Mouse (Mus musculus): ENCODE results near the gene Mylk. TPM values are rescaled to one million over a fixed set of nuclear protein-coding genes. Genes with fewer than 3 reads are reported as not detected.
A peak's percentile ranks its signal among the peaks of the same experiment; 100 is the strongest.
"Not testable (repeated sequence)": the region's sequence is repeated elsewhere in the genome, so short reads cannot be mapped to it uniquely, and the experiment has no call there.

Gene Mylk
- polyA plus RNA-seq, 1 experiment from 2014 or later: 6.9 TPM

- Histone ChIP-seq H3K27me3 (ENCODE audit: control insufficient read depth, insufficient read depth, low read depth, low read length) (no peaks in the 10 kb centered on the region), H3K9ac (ENCODE audit: low read depth, low read length) (no peak overlapping the region), H3K9me3 (replicated peaks; ENCODE audit: control insufficient read depth, low read length) (no peaks in the 10 kb centered on the region), H3K4me2 (ENCODE audit: low read depth, low read length) (no peak overlapping the region), H3K4me1 (ENCODE audit: control insufficient read depth, low read depth, low read length) (no peaks in the 10 kb centered on the region), H3K36me3 (ENCODE audit: control insufficient read depth, insufficient read depth) (no peaks in the 10 kb centered on the region), H3K4me3 (ENCODE audit: low read depth, low read length) (no peak overlapping the region), H3K27ac (ENCODE audit: low read length) (no peak overlapping the region)
- ATAC-seq (ENCODE audit: low read depth): no peak
- 23% methylated on average over 4 of the region's 4 CpGs for WGBS (ENCODE audit: insufficient replicate concordance)
These were observed 39.7 kb downstream of the Mylk start for GRCm38 (mm10) chr16:34784675-34785074.

GRCm38 (mm10) chr16:34792555-34792954 is 47.5 kb downstream of the Mylk start:
- Histone ChIP-seq H3K9ac (ENCODE audit: low read depth, low read length) (no peak overlapping the region), H3K27ac (ENCODE audit: low read length) (no peak overlapping the region), H3K4me1 (ENCODE audit: control insufficient read depth, low read depth, low read length) (no peaks in the 10 kb centered on the region), H3K27me3 (ENCODE audit: control insufficient read depth, insufficient read depth, low read depth, low read length) (no peaks in the 10 kb centered on the region), H3K36me3 (ENCODE audit: control insufficient read depth, insufficient read depth) (no peaks in the 10 kb centered on the region), H3K4me3 (ENCODE audit: low read depth, low read length) (no peak overlapping the region), H3K9me3 (replicated peaks; ENCODE audit: control insufficient read depth, low read length) (no peaks in the 10 kb centered on the region), H3K4me2 (ENCODE audit: low read depth, low read length) (no peak overlapping the region)
- ATAC-seq (ENCODE audit: low read depth): no peak
- WGBS (ENCODE audit: insufficient replicate concordance): 33% methylated on average over 1 of the region's 1 CpGs

- Histone ChIP-seq H3K4me2 (ENCODE audit: low read depth, low read length) (no peak overlapping the region), H3K9me3 (replicated peaks; ENCODE audit: control insufficient read depth, low read length) (no peaks in the 10 kb centered on the region), H3K36me3 (ENCODE audit: control insufficient read depth, insufficient read depth) (no peaks in the 10 kb centered on the region), H3K27me3 (ENCODE audit: control insufficient read depth, insufficient read depth, low read depth, low read length) (no peaks in the 10 kb centered on the region), H3K9ac (ENCODE audit: low read depth, low read length) (no peak overlapping the region), H3K4me1 (ENCODE audit: control insufficient read depth, low read depth, low read length) (no peaks in the 10 kb centered on the region), H3K4me3 (ENCODE audit: low read depth, low read length) (no peak overlapping the region), H3K27ac (ENCODE audit: low read length) (no peak overlapping the region)
- WGBS (ENCODE audit: insufficient replicate concordance): 64% methylated on average over 5 of the region's 5 CpGs
- no peak for ATAC-seq (ENCODE audit: low read depth)
These were observed 48.0 kb downstream of the Mylk start for GRCm38 (mm10) chr16:34793000-34793399.

- no peak for ATAC-seq (ENCODE audit: low read depth)
- Histone ChIP-seq H3K36me3 (ENCODE audit: control insufficient read depth, insufficient read depth) (no peaks in the 10 kb centered on the region), H3K9ac (ENCODE audit: low read depth, low read length) (no peak overlapping the region), H3K27ac (ENCODE audit: low read length) (no peak overlapping the region), H3K4me3 (ENCODE audit: low read depth, low read length) (no peak overlapping the region), H3K9me3 (replicated peaks; ENCODE audit: control insufficient read depth, low read length) (no peaks in the 10 kb centered on the region), H3K27me3 (ENCODE audit: control insufficient read depth, insufficient read depth, low read depth, low read length) (no peaks in the 10 kb centered on the region), H3K4me1 (ENCODE audit: control insufficient read depth, low read depth, low read length) (no peaks in the 10 kb centered on the region), H3K4me2 (ENCODE audit: low read depth, low read length) (no peak overlapping the region)
- WGBS (ENCODE audit: insufficient replicate concordance): 64% methylated on average over 5 of the region's 5 CpGs
These were observed 56.2 kb downstream of the Mylk start for GRCm38 (mm10) chr16:34801222-34801621.

GRCm38 (mm10) chr16:34804286-34805010 is 59.4 kb downstream of the Mylk start:
- no peak overlapping the region for H3K9ac ChIP-seq (ENCODE audit: low read depth, low read length)
- H3K4me3 ChIP-seq (ENCODE audit: low read depth, low read length): no peak overlapping the region
- no peaks in the 10 kb centered on the region for H3K27me3 ChIP-seq (ENCODE audit: control insufficient read depth, insufficient read depth, low read depth, low read length)
- WGBS (ENCODE audit: insufficient replicate concordance): 49% methylated on average over 11 of the region's 11 CpGs
- H3K36me3 ChIP-seq (ENCODE audit: control insufficient read depth, insufficient read depth): no peaks in the 10 kb centered on the region
- no peak overlapping the region for H3K4me2 ChIP-seq (ENCODE audit: low read depth, low read length)
- H3K9me3 ChIP-seq (replicated peaks; ENCODE audit: control insufficient read depth, low read length): no peaks in the 10 kb centered on the region
- H3K27ac ChIP-seq (ENCODE audit: low read length): no peak overlapping the region
- H3K4me1 ChIP-seq (ENCODE audit: control insufficient read depth, low read depth, low read length): no peaks in the 10 kb centered on the region
- no peak for ATAC-seq (ENCODE audit: low read depth)

- peak overlapping the region; percentile 37 for H3K4me2 ChIP-seq (ENCODE audit: low read depth, low read length)
- H3K27ac ChIP-seq (ENCODE audit: low read length): no peak overlapping the region
- no peak overlapping the region for H3K9ac ChIP-seq (ENCODE audit: low read depth, low read length)
- no peaks in the 10 kb centered on the region for H3K27me3 ChIP-seq (ENCODE audit: control insufficient read depth, insufficient read depth, low read depth, low read length)
- H3K4me1 ChIP-seq (ENCODE audit: control insufficient read depth, low read depth, low read length): no peaks in the 10 kb centered on the region
- no peaks in the 10 kb centered on the region for H3K9me3 ChIP-seq (replicated peaks; ENCODE audit: control insufficient read depth, low read length)
- 51% methylated on average over 16 of the region's 16 CpGs for WGBS (ENCODE audit: insufficient replicate concordance)
- H3K4me3 ChIP-seq (ENCODE audit: low read depth, low read length): peak overlapping the region; percentile 36
- ATAC-seq (ENCODE audit: low read depth): peak; percentile 64
- H3K36me3 ChIP-seq (ENCODE audit: control insufficient read depth, insufficient read depth): no peaks in the 10 kb centered on the region
These were observed 62.1 kb downstream of the Mylk start for GRCm38 (mm10) chr16:34806883-34807767.

GRCm38 (mm10) chr16:34807768-34808275 is 62.8 kb downstream of the Mylk start:
- Histone ChIP-seq H3K4me2 (ENCODE audit: low read depth, low read length) (peak overlapping the region; percentile 37), H3K4me1 (ENCODE audit: control insufficient read depth, low read depth, low read length) (no peaks in the 10 kb centered on the region), H3K36me3 (ENCODE audit: control insufficient read depth, insufficient read depth) (no peaks in the 10 kb centered on the region), H3K27ac (ENCODE audit: low read length) (no peak overlapping the region), H3K27me3 (ENCODE audit: control insufficient read depth, insufficient read depth, low read depth, low read length) (no peaks in the 10 kb centered on the region), H3K9me3 (replicated peaks; ENCODE audit: control insufficient read depth, low read length) (no peaks in the 10 kb centered on the region), H3K4me3 (ENCODE audit: low read depth, low read length) (peak overlapping the region; percentile 36), H3K9ac (ENCODE audit: low read depth, low read length) (no peak overlapping the region)
- WGBS (ENCODE audit: insufficient replicate concordance): 45% methylated on average over 11 of the region's 11 CpGs
- ATAC-seq (ENCODE audit: low read depth): no peak

- ATAC-seq (ENCODE audit: low read depth): no peak
- Histone ChIP-seq H3K9ac (ENCODE audit: low read depth, low read length) (no peak overlapping the region), H3K4me1 (ENCODE audit: control insufficient read depth, low read depth, low read length) (no peaks in the 10 kb centered on the region), H3K27me3 (ENCODE audit: control insufficient read depth, insufficient read depth, low read depth, low read length) (no peaks in the 10 kb centered on the region), H3K9me3 (replicated peaks; ENCODE audit: control insufficient read depth, low read length) (no peaks in the 10 kb centered on the region), H3K4me2 (ENCODE audit: low read depth, low read length) (no peak overlapping the region), H3K4me3 (ENCODE audit: low read depth, low read length) (no peak overlapping the region), H3K27ac (ENCODE audit: low read length) (no peak overlapping the region), H3K36me3 (ENCODE audit: control insufficient read depth, insufficient read depth) (no peaks in the 10 kb centered on the region)
- WGBS (ENCODE audit: insufficient replicate concordance): 50% methylated on average over 2 of the region's 2 CpGs
These were observed 67.2 kb downstream of the Mylk start for GRCm38 (mm10) chr16:34812165-34812564.

- not testable (repeated sequence) for H3K27ac ChIP-seq (ENCODE audit: low read length); H3K9me3 ChIP-seq (replicated peaks; ENCODE audit: control insufficient read depth, low read length); ATAC-seq (ENCODE audit: low read depth); H3K4me3 ChIP-seq (ENCODE audit: low read depth, low read length); H3K4me2 ChIP-seq (ENCODE audit: low read depth, low read length); H3K27me3 ChIP-seq (ENCODE audit: control insufficient read depth, insufficient read depth, low read depth, low read length); H3K9ac ChIP-seq (ENCODE audit: low read depth, low read length); H3K4me1 ChIP-seq (ENCODE audit: control insufficient read depth, low read depth, low read length); H3K36me3 ChIP-seq (ENCODE audit: control insufficient read depth, insufficient read depth)
These were observed 68.2 kb downstream of the Mylk start for GRCm38 (mm10) chr16:34813161-34813560.
